Mouse (Mus musculus) myocyte (in vitro differentiated cells): Measurements from ENCODE around the gene Usp16.

ENCODE experiments used
- E2F4 ChIP-seq: IDR thresholded peaks from one replicate; pipeline ENCODE4 v1.6.1; 2011; ENCODE audit warnings: mild to moderate bottlenecking, control low read depth, moderate library complexity; ENCODE audit not compliant: insufficient read depth
- MYOD1 ChIP-seq, 3 experiments: IDR thresholded peaks; one replicate each; pipeline ENCODE4 v1.6.1; 2011; ENCODE audit warnings: control low read depth in 2 of 3, low read depth in 2 of 3, mild to moderate bottlenecking in 2 of 3, moderate library complexity in 1 of 3; ENCODE audit not compliant: insufficient read length in 2 of 3, control insufficient read depth in 1 of 3
- POLR2A ChIP-seq: IDR thresholded peaks from one replicate; pipeline ENCODE4 v1.6.1; 2011; ENCODE audit warnings: low read depth, mild to moderate bottlenecking, control low read depth, moderate library complexity; ENCODE audit not compliant: insufficient read length
- POLR2AphosphoS2 ChIP-seq: IDR thresholded peaks from one replicate; pipeline ENCODE4 v1.6.1; 2011; ENCODE audit warnings: low read depth, control low read depth; ENCODE audit not compliant: insufficient read length
- REST ChIP-seq: IDR thresholded peaks from one replicate; pipeline ENCODE4 v1.6.1; 2011; ENCODE audit warnings: mild to moderate bottlenecking, control low read depth, moderate library complexity; ENCODE audit not compliant: insufficient read depth, insufficient read length
- SRF ChIP-seq: IDR thresholded peaks from one replicate; pipeline ENCODE4 v1.6.1; 2011; ENCODE audit warnings: low read depth; ENCODE audit not compliant: control insufficient read depth, insufficient read length
- TCF12 ChIP-seq: IDR thresholded peaks from one replicate; pipeline ENCODE4 v1.6.1; 2011; ENCODE audit warnings: mild to moderate bottlenecking, control low read depth; ENCODE audit not compliant: poor library complexity, insufficient read depth, severe bottlenecking

DNA sequence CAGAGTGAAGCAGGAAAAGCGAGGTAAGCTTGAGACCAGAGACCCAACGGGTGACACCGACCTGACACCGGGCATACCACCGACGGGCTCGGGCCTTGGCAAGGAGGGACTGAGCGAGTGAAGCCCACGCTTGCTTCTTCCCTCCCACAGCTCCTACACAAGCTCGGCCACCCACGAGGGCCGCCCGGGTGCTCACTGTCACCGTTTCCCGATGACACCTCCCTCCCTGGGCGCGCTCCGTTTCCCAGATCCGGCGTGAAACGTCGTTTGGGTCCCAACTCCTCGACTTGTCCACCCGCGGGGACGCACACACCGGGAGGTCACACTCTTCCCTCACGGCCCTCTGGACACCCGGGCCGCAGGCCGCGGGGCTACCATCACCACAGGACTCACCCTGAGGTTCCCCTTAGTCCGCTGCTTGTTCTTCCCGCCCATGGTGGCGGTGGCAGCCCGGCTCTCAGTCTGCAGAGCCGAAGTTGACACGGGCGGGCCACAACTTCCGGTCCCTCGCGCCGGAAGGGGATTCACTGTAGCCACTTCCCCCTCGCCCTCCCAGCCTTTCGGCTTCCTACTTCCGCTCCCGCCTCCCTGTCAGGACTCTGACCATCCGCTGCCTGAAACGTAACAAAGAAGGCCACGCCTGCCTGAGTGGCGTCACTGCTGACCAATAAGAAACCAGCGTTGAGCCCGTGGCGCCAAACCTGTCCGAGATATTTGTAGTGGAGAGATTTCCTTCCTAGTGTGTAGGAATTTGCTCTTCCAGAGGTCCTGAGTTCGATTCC, 22.3 kb upstream of the Usp16 start, which contains the start of gene Ltn1:
- TF ChIP-seq POLR2A, result peak; percentile 73
- TF ChIP-seq MYOD1 (IDR thresholded peaks at IDR 0.05; ENCODE audit: control insufficient read depth in 1 of 3, insufficient read length in 2 of 3, low read depth in 2 of 3), result no peak
- TF ChIP-seq SRF, result no peak
- peak; percentile 99 for TF ChIP-seq E2F4
- no peak for TF ChIP-seq POLR2AphosphoS2
- TF ChIP-seq REST, result no peak
- TF ChIP-seq TCF12, result no peak
